Comparison of ENCODE assay signal across 22 mouse cellular contexts in the genomic region with DNA sequence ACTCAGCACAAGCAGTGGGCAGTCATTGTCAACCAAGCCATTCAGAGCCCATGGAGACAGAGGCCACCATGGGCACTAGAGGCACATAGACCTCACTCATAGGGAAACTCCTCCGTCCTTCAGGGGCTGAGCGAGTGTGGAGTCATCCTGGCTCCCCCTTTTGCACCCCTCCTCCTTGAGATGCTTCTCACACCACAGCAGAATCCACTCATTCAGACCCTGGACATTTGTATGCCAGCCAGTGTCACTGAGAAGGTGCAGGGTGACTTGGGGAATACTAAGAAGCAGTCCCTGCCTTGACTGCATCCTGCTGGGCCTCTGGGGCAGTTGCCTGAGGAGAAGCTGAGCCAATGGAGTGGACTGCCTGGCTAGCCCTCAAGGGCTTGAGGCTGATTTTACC.
A peak's percentile ranks its signal among the peaks of the same experiment; 100 is the strongest.
DNase-seq lines count a peak whose midpoint lies in the region; ATAC-seq and TF ChIP-seq lines count a peak whose summit lies in the region.
"Had no signal": no experiment of that assay in that cellular context is flagged by ENCODE, and none has a peak within 500 bp of the region (broad histone marks: within the 10 kb centered on the region; RNA-seq: fewer than 3 reads in every experiment).

No protein-coding gene starts in this region.

- no peaks in the 10 kb centered on the region for H3K4me1 ChIP-seq in midbrain, embryonic 15.5 days
- no peaks in the 10 kb centered on the region for H3K4me1 ChIP-seq in midbrain, embryonic 10.5 days
- H3K4me1 ChIP-seq in hindbrain, postnatal 0 days (ENCODE audit: insufficient read depth, low read length): peaks cover 7% of the 10 kb centered on the region; the same call in 1 of the 2 replicates
- H3K4me1 ChIP-seq: forebrain, embryonic 15.5 days; liver, embryonic 13.5 days had no signal

- peak overlapping the region; percentile 80 for H3K27ac ChIP-seq in layer of hippocampus, adult 2 months
- H3K27ac ChIP-seq in midbrain, embryonic 15.5 days: no peak overlapping the region
- H3K27ac ChIP-seq in midbrain, embryonic 10.5 days (replicated peaks): no peak overlapping the region
- H3K27ac ChIP-seq in hindbrain, postnatal 0 days: peak overlapping the region; percentile 70
- H3K27ac ChIP-seq: embryonic facial prominence, embryonic 15.5 days; forebrain, embryonic 15.5 days; heart, embryonic 15.5 days; liver, embryonic 13.5 days had no signal

- H3K9ac ChIP-seq in midbrain, embryonic 15.5 days: no peak overlapping the region
- H3K9ac ChIP-seq in hindbrain, postnatal 0 days (replicated peaks; ENCODE audit: low read length): no peak overlapping the region
- H3K9ac ChIP-seq: embryonic facial prominence, embryonic 15.5 days; forebrain, embryonic 15.5 days; heart, embryonic 15.5 days; liver, embryonic 13.5 days had no signal

- no peak for DNase-seq in frontal cortex, adult 2 months (ENCODE audit: extremely low spot score in 1 of 2, low spot score in 1 of 2)
- peak in 1 of 2 experiments; percentile 39 for DNase-seq in layer of hippocampus, adult 2 months (ENCODE audit: low spot score in 2 of 2)
- DNase-seq in layer of hippocampus, adult 18-20 months (ENCODE audit: low spot score in 2 of 2): no peak
- DNase-seq in midbrain, embryonic 10.5 days (ENCODE audit: low spot score): no peak
- peak; percentile 57 for DNase-seq in hindbrain, postnatal 0 days (ENCODE audit: low spot score)
- no peak for DNase-seq in ovary, adult 18-20 months (ENCODE audit: low spot score)
- DNase-seq: adrenal gland, postnatal 14 days; cerebellum, adult 9-11 months; heart, postnatal 36 days; kidney, adult 8-10 months; kidney, postnatal 10 days; liver, embryonic 13.5 days; lung, adult 2 months; lung, postnatal 14 days; thymus, adult 18-20 months; thymus, postnatal 36 days had no signal

- H3K9me3 ChIP-seq in midbrain, embryonic 15.5 days: no peaks in the 10 kb centered on the region
- no peaks in the 10 kb centered on the region for H3K9me3 ChIP-seq in midbrain, embryonic 10.5 days (replicated peaks)
- no peaks in the 10 kb centered on the region for H3K9me3 ChIP-seq in hindbrain, postnatal 0 days (ENCODE audit: low read length)
- H3K9me3 ChIP-seq: embryonic facial prominence, embryonic 15.5 days; forebrain, embryonic 15.5 days; heart, embryonic 15.5 days; liver, embryonic 13.5 days had no signal

- H3K27me3 ChIP-seq in midbrain, embryonic 15.5 days (replicated peaks): no peaks in the 10 kb centered on the region
- no peaks in the 10 kb centered on the region for H3K27me3 ChIP-seq in midbrain, embryonic 10.5 days (ENCODE audit: low read depth, poor library complexity, severe bottlenecking)
- no peaks in the 10 kb centered on the region for H3K27me3 ChIP-seq in hindbrain, postnatal 0 days (ENCODE audit: insufficient read depth, low read length)
- H3K27me3 ChIP-seq: embryonic facial prominence, embryonic 15.5 days; forebrain, embryonic 15.5 days; heart, embryonic 15.5 days; liver, embryonic 13.5 days had no signal

- H3K4me3 ChIP-seq in layer of hippocampus, adult 2 months: no peak overlapping the region
- no peak overlapping the region for H3K4me3 ChIP-seq in midbrain, embryonic 15.5 days
- H3K4me3 ChIP-seq in midbrain, embryonic 10.5 days: no peak overlapping the region
- H3K4me3 ChIP-seq in hindbrain, postnatal 0 days (ENCODE audit: low read length): no peak overlapping the region
- H3K4me3 ChIP-seq: embryonic facial prominence, embryonic 15.5 days; forebrain, embryonic 15.5 days; heart, embryonic 15.5 days; liver, embryonic 13.5 days had no signal

- ATAC-seq in frontal cortex, adult (ENCODE audit: low TSS enrichment): 0 out of 2 replicates have a peak, but pooled peaks have one; percentile 14
- peak; percentile 44 for ATAC-seq in midbrain, embryonic 15.5 days (replicated peaks)
- peak; percentile 88 for ATAC-seq in hindbrain, postnatal 0 days
- ATAC-seq: CD4-positive, CD25-positive, alpha-beta regulatory T cell, adult 4 months; forebrain, embryonic 15.5 days had no signal

- no peaks in the 10 kb centered on the region for H3K36me3 ChIP-seq in midbrain, embryonic 15.5 days (replicated peaks)
- no peaks in the 10 kb centered on the region for H3K36me3 ChIP-seq in midbrain, embryonic 10.5 days
- H3K36me3 ChIP-seq in hindbrain, postnatal 0 days (ENCODE audit: insufficient read depth, low read length): no peaks in the 10 kb centered on the region
- H3K36me3 ChIP-seq: embryonic facial prominence, embryonic 15.5 days; forebrain, embryonic 15.5 days; heart, embryonic 15.5 days; liver, embryonic 13.5 days had no signal

- 77% methylated on average over 2 of the region's 2 CpGs for WGBS in midbrain, embryonic 15.5 days
- WGBS in midbrain, embryonic 10.5 days: 87% methylated on average over 2 of the region's 2 CpGs
- WGBS in hindbrain, postnatal 0 days: 58% methylated on average over 2 of the region's 2 CpGs

- TF ChIP-seq CTCF in layer of hippocampus, adult 2 months (conservative IDR thresholded peaks at IDR 0.05): peak; percentile 32
- no peak for TF ChIP-seq CTCF in hindbrain, postnatal 0 days (IDR thresholded peaks at IDR 0.05; ENCODE audit: low read depth)

- H3K4me2 ChIP-seq in midbrain, embryonic 15.5 days: no peak overlapping the region
- no peak overlapping the region for H3K4me2 ChIP-seq in hindbrain, postnatal 0 days (ENCODE audit: low read depth, low read length)
- H3K4me2 ChIP-seq: embryonic facial prominence, embryonic 15.5 days; forebrain, embryonic 15.5 days; heart, embryonic 15.5 days; liver, embryonic 13.5 days had no signal

Comparison
In these comparisons a context has a peak if more than half of its experiments do, and no peak if none do; other contexts are left out.
1. ATAC-seq: peak in every context shown above with its lines; median percentile 88 in hindbrain, postnatal 0 days; 44 in midbrain, embryonic 15.5 days; 14 in frontal cortex, adult.
2. H3K27ac ChIP-seq: peak in layer of hippocampus, adult 2 months (single experiment) and hindbrain, postnatal 0 days (single experiment); none in midbrain, embryonic 15.5 days (single experiment) and midbrain, embryonic 10.5 days (single experiment).